Mouse (Mus musculus) testis, adult 2 months (tissue): ENCODE measurements around the gene Cwh43.

Experiments used
- CTCF ChIP-seq: fragments of 200-500 bp; IDR thresholded peaks from 2 replicates; pipeline ENCODE4 v1.5.1; 2012; ENCODE audit warnings: low read depth, mild to moderate bottlenecking, inconsistent platforms, low read length, moderate library complexity; ENCODE audit not compliant: control insufficient read depth, insufficient read depth, insufficient replicate concordance
- POLR2A ChIP-seq: fragments of 200-500 bp; IDR thresholded peaks from 2 replicates; pipeline ENCODE4 v1.6.1; 2012; ENCODE audit warnings: low read depth, mild to moderate bottlenecking, inconsistent platforms, low read length, moderate library complexity; ENCODE audit not compliant: control insufficient read depth

DNA sequence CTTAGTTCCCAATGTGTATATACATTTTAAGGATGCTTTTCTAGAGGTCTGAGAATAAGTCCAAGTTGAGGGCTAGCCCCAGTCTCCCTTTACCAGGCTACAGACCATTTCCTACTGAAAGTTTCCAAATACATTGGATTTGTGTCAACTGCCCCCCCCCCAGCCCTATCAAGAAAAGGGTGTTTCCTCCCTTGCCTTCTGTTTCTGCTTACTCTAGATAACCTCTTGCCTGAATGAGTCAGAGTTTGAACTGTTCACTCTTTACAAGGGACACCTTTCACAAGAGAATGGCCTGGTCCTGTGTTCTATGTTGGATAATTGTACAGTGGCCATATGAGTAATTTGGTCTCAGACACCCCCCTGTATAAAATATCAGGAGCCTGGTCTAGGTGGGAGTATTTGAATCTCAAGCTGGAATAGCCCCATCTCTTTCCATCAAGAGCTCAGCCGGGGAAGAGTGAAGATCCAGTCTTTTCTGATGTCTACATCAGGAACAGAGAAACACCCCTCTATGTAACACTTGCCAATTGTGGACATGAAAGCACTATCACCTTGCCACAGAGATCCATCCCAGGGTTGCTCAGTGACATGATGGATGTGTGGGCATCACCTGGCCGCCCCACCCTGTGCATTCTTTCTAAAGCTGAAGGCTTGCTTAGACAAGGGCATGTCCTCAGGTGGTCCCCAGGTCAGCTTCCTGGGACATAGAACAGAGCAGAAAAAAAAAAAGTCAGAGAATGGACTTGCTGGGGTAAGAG lies 41.6 kb upstream of the Cwh43 start:
- TF ChIP-seq CTCF (no peak), POLR2A (no peak)
